Mouse (Mus musculus) retina, embryonic 14.5 days (tissue): ENCODE results near the gene Arl2bp.

Experiments used
- DNase-seq: peaks from one replicate; pipeline ENCODE4 v3.0.0-alpha.2; 2015; ENCODE audit warnings: low spot score

The Arl2bp gene

DNA sequence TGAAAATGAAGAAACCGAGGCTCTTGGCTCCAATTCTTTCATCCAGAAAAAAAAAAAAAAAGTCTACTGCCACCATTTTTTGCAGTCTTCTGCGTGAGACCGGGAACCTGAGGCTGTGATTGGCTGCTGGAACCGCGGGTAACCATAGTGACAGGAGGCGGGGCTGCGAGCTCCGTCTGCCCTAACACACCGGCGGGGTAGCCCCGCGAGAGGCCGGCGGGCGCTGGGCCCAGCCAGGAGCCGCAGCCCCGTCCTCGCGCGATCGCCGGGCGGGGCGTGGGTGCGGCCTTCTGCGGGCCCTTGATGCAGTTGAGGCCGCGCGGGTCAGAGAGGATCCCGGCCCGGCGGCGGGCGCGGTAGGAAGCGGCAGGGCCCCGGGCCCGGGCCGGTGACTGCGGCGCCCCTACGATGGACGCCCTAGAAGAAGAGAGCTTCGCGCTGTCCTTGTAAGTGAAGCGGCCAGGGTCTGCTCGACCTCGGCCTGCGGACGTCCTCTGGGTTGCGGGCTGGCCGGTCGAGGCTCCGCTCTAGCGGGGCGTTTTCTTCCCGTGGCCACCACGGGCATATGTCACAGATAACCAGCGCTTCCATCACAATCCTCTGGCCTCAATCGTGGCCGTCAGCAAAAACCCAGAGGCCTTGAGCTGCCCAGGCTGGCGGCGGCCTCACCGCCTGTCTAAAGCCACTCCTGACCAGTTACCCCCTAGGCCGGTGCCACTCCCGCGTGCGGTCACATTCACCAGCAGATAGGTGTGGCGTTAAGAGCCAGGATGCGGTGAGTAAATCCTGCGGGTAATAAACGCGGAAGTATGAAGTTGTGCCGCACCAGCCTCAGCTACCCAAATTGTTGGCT is at the start of gene Arl2bp:
Gene Arl2bp, plus strand, starts transcription at position 145 of the 853 bp plus-strand sequence.
- peak; percentile 97 for DNase-seq

DNA sequence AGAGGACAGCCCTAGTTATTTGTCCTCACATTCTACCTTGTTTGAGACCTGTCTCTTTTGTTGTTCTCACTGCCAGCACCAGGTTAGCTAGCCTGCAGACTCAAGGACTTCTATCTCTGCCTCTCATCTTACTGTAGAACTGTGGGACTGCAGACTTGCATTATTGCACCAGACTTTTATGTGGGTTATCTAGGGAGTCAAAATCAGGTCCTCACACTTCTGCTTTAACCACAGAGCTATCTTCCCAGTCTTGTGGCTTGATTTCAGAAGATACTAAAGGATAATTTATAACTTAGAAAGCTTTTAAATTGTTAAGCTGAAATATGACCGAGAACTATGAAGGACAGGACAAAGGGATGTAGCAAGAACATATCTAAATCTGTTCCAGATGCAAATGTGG is 41.5 kb upstream of the Arl2bp start:
- no peak for DNase-seq

DNA sequence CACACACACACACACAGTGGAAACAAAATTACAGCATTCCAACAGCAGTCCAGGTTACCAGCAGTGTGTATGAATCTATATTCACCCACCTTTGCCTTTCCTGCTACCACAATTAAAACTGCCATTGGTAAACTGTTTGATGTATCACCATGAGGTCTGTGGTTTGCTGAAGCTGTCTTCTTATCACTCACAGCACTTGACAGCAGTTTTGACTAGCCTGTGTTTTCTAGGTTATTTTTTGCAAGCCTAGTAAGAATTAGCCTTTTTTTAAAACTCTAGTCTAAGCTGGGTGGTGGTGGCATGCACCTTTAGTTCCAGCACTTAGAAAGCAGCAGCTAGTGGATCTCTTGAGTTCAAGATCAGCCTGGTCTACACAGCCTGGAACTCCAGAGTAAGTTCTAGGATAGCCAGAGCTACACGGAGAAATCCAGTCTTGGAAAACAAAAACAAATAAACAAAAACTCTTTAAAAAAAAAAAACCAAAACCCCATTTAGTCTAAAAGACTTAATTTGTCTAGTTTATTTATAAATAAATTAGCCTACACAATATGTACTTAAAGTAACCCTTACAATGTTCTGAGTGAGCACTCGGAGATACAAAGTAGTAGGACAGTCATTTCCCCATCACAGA is 32.7 kb upstream of the Arl2bp start:
- DNase-seq = no peak

DNA sequence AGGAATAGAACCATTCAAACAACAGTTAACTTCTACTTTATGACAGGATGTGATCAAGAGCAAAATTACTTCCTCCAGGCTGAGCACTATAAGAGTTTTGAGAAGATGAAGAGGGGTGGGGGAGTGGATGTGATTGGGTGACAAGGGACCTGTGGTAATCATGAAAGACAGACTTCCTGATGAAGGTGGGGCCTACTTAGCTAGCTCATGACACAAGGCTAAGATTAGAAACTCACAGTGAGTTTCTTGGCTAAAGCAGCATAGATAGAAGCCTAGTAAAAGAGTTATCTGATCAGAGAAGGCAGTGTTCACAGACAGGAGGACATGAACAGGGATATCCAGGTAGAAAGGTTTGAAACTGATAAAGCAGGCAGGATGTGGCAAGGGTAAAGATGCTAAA is 32.2 kb upstream of the Arl2bp start:
- DNase-seq = no peak

DNA sequence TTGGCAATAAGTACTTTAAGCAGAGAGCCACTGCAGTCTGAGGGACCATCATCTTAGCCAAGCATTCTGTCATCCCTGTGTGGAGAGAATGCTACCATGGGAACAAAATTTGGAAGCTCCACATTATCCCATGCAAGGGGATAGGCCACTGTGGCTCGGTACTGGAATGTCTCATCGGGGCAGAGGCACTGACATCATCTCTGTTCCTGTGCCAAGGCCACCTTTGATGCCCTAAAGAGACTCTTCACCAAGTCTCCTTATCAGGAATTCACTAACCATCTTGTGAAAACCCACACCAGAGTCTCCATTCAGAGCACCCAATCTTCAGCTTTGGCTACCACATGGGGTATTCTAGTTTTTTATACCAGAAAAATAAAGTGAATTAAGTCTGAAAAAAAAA is 25.2 kb upstream of the Arl2bp start:
- no peak for DNase-seq

DNA sequence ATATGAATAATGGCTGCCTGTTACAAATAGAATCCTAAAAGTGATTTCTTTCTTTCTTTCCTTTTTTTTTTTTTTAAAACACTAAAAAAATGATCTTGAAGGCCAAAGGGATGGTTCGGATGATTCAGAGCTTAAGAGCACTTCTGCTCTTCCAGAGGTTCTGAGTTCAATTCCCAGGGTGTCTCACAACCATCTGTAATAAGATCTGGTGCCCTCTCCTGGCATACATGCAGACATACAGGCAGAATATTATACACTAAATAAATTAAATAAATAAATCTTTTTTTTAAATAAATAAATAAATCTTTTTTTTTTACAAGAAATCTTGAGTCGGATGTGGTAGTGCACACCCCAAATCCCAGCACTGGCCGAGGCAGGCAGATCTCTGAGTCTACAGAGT is 24.5 kb upstream of the Arl2bp start:
- DNase-seq = no peak

DNA sequence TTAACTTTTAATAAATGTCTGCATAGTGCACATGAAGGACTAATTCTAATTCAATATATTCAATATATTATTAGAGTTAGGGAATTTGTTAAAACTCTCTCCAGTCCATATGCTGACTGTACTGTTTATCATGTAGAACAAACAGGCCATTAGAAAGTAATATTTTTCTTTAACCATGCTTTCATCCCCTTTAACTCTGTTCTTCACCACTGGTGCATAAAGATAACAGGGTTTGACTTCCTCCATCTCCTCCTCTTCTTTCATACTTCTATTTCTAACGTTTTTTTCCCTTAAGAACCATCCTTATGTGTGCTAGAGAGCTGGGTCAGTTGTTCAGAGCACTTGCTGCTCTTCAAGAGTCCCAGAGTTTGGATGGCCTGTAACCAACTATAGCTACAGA is 21.2 kb upstream of the Arl2bp start:
- no peak for DNase-seq

DNA sequence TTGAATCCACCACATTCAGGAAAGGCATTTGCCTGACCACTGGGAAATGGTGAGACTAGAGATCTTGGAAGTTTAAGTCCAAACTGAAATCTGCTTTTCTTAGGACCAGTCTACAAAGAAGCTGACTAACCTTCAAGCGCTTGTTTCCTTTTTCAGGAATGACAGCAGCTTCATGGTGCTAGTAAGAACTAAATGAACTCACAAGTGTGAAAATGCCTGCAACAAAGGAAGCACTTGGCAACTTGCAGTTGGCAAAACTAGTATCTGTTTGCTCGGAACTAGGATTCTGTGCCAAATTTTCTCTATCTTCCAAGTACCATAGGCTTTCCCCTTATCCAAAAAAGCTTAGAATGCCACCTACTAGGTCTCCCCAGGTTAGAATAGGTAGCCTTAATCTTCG is 20.2 kb upstream of the Arl2bp start:
- no peak for DNase-seq

DNA sequence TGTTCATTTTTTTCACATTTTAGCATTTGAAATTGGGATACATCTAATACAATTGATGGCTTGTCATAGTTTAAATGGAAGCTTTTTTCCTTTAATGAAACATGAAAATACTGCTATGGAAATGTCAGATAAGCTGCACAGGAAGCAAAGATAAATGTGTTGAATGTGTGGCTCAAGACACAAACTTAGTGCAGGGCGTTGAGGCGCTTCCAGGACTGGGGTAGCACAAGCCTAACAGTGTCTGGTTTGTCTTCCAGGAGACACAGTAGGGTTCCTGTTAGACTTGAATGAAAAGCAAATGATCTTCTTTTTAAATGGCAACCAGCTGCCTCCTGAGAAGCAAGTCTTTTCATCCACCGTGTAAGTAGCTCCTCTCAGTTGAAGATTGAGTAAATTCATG is 16.9 kb upstream of the Arl2bp start:
- no peak for DNase-seq

DNA sequence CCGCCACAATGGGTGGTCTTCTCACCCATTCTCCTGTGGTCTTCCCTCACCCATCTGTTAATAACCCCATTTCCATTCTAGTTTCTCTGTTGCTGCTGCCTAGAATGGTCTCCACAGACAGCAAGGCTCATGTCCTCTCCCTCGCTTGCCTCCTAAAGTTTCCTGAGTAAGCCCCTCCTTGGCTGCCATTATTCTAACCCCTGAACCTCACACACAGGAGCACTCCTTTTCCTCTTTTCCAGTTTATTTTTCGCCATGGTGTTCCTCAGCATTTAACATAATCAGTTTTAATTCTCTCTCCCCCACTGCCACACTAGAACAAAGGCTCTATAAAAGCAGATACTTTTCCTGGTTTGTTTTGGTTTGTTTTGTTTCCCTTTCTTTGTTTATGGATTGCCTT is 13.4 kb upstream of the Arl2bp start:
- no peak for DNase-seq

DNA sequence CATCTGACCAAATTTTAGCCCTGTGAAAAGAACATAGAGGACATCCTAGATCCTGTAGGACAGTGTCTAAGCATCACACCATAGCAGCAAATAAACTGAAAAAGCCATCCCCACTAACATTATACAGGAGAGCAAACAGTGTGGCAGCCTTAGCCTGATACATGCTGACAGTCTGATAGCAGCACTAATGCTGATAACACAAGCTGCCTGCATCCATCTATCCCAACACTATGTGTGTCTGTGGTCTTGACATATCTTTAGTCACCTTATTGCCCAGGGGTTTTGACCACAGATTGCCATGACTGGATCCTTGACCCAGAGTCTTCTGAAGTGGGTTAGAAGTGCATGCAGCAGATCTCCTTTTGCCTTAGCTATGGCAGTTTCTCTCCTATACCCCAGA is 11.4 kb upstream of the Arl2bp start:
- DNase-seq = no peak

DNA sequence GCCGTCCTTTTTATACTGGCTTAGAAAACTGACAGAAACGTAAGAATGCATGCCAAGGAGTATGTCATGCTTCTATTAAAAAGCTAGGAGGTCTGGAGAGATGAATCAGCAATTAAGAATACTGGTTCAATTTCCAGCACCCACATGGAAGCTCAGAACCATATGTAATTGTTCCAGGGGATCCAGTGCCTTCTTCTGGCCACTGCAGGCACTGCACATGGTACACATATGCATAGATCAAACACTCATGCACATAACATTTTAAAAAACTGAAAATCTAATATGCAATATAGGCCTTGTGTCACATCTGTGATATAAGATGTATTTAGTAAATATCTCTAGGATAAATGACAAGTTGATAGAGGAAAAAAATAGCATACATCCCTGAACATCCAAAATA is 8.4 kb upstream of the Arl2bp start:
- DNase-seq = no peak

DNA sequence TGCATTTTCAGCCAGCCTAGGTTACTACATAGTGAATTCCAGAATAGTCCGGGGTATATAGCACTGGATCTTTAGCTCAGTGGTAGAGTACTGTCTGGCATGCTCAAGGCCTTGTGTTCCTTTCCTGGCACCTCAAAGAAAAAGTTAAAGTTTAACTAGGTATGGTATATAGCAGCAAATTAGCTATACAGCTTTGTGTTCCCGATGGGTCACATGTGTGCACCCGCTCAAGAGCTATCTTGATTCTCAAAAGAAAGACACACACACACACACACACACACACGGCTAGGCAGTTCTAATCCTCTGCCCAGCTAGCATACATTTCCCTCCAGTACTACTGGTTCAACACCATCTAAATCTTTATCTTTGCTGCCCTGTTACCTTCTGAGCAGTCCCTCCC is 6.0 kb upstream of the Arl2bp start:
- no peak for DNase-seq

DNA sequence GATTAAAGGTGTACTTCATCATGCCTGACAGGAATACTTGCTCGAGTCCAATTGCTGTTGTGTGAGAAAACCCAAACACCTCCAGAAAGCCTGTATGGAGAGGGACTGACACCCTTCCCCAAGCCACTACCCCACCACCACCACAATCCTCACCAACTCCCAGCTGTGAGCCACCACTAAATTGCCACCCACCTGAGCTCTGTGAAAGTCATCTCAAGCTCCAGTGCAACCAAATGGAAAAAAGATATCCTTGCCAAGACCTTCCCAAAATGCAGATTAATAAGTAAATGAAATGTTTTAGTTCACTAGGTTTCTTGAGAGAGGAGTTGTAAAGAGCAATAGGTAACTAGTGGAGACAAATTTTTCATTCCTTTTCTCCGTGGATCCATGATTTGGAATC is 1.7 kb upstream of the Arl2bp start:
- DNase-seq = no peak

DNA sequence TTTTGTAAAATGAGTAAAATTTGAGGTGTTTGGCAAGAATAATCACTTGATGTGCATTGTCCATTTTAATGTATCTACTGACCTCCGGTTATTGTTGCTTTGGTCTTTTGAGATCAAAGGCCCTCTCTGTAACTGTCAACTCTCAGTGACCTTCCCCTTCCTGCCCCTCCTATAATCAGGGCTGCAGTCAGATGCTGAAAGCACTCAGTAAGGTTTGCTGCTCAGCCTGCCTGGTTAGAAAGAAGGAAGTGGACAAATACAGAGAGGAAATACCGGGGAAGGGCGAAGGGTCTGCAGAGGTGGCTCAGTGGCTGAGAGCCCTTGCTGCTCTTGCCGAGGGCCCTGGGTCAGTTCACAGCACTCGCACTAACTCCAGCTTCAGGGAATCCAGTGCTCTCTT is 8.0 kb downstream of the Arl2bp start:
- DNase-seq = no peak

DNA sequence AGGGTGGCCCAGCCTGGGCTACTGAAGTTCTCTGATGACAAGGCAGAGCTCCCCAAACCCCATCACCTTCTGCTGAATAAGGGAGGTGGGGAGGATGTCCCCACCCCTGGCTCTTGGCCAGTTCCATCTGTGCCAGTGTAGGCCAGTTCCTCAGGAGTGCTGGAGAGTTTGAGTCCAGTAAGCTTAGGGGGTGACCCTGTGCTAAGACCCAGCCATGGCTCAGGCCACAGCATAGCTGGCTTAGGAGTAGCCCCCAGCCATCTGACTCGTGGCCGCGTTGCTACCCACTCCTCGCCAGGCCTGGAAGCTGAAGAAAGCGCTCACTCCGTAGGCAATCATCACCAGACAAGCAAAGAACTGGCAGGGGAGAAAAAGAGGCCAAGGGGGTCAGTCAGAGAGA is 9.5 kb downstream of the Arl2bp start:
- no peak for DNase-seq

DNA sequence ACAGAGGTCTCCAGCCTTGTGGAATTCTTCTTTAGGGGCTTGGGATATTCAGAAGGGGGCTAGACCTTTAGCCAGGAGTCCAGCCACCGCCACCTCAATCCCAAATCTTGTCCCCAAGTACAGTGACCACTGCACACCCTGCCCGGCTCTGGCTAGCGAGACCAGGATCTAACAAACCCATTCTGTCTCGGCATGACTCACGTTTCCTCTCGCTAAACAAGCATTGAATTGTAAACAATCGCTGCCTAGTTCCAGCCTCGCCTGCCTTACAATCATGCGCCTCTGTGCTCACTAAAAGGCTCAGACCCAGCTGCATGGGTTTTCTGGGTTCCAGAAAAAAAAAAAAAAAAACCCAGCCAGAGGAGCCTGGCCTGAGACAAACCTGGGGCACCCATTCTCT is 12.2 kb downstream of the Arl2bp start:
- no peak for DNase-seq

DNA sequence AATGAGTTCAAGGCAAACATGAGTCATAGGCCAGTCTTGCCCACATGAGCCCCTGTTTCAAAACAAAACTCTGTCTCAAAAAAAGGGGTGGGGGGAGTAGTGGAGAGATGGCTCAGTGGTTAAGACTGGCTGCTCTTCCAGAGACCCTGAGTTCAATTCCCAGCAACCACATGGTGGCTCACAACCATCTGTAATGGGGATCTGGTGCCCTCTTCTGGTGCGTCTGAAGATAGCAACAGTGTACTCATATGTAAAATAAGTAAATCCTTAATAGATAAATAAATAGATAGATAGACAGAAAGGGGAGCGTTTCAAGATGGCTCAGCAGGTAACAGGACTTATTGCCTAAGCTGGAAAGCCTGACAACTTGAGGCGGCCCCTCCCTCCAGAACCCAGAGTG is 14.0 kb downstream of the Arl2bp start:
- DNase-seq = no peak

DNA sequence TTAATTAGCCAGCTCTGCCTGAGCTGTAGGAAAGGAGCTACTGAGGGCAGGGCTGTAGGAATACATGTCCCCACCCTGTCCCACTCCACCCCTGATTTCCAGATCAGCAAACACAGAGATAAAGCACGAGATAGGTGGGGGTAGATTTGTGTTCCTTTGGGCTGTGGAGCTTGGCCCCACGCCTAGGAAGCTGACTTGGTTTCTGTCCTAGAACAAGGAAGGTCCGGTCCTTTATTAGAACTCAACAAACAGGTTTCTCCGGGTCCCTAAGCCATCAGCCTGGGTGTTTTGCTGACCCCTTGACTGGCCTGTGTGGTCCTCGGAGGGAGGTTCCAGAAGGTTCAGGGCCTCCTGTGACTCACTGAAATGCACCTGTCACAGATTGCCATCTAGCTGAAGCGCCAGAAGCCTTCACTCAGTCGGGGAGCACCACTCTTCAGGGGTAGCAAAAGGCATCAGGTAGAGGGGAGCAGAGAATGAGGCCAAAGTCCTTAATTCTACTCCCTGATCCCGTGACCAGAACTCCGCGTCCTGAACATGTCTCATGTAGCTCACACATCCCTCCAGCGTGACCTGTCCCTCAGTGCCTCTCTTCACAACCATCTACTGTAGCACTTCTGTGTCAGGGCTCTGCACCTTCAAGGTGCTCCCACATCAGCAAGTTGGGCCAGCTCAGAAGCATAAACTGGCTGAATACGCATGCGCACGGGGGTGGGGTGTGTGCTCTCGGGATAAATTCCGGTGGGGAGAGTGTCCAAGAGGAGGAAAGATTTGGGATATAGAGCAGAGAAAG is 16.5 kb downstream of the Arl2bp start:
- DNase-seq = no peak

DNA sequence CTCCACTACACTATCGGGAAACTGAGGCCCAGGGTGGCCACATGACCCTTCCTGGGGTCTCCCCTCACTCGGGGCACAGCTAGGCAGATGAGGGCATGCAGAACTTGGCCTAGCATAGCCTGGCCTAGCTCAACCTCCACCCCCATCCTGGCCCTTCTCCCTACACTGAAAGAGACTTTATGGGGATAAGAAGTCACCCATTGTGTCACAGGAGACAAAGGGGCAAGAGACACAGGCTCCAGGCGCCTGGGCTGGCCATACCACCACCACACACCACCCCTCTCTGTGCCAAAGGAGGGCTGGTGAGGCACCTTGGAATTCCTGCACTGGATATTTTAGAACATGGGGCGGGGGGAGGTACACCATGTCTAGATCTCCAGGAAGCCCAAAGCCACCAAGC is 17.9 kb downstream of the Arl2bp start:
- no peak for DNase-seq

DNA sequence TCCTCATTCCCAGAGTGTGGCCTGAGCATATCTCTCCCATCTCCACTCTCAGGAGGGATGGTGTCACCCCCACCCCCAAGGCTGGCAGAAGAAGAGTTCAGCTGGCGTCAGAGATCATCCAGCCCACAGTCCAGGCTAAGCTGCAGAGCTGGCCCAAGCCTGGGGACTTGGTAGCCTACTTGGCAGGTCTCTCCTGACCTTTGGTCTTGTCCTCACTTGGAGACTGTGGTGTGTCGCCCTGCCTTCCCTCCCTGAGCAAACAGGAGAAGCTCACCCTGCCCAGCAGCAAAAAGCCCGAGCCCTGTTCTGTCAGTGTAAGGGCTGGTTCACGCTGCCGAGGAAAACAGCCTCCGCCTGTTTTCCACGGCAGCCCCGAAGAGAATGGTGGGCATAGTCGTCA is 19.6 kb downstream of the Arl2bp start:
- DNase-seq = no peak

DNA sequence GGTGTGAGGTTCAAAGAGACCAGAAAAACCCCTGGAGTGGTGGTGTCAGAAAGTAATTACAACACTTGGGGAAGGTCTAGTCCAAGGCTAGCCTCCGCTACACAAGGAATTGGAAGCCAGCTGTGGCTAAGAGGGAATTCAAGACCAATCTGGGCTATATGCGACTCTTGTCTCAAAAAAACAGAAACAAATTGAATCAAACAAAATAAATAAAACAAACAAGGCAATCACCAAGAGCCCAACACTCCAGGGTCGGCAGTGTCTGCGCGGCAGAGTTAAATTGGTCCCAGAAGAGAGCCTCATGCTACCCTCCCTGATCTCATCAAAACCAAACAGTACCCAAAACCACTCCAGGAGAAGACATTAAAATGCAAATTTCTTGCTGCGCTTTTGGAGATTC is 28.3 kb downstream of the Arl2bp start:
- no peak for DNase-seq

DNA sequence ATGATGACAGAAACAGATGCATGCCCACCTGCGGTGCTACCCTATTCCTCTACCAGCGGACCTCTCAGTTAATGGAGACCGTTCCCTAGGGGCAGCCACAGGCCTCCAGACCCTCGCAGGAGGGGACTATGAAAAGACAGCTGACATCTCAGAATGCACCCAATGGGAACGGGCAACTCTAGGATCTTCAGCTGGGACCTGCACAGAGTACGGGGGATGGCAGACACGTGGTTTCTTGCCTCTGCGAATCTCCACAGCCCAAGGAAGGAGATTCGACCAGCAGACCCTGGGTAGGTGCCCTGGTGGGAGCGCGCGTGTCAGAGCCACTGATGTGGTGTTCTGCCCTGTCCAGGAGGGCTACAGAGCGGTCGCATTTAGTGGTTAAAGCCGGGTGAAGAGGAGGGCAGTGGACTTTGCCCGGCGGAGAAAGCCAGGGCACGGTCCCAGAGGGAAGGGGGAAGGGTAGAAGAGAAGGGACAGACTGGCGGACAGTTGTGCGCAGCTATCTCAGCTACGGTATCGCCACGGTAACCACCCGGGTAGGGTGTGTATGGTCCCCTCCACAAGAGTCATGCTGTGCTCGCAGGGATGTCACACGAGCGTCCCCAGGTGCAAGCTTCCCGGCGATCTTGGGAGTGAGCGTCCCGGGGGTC is 29.1 kb downstream of the Arl2bp start:
- DNase-seq = peak; percentile 41
